Mouse (Mus musculus): ENCODE data around the gene Gm28551.

GRCm38 (mm10) chr1:53341071-53341470 lies 11.4 kb downstream of the Gm28551 start:
- TF ChIP-seq POLR2A (IDR thresholded peaks at IDR 0.05; ENCODE audit: low read depth, low read length) (no peak), NRF1 (IDR thresholded peaks at IDR 0.05; ENCODE audit: low read depth, low read length) (no peak), GABPA (IDR thresholded peaks at IDR 0.05; ENCODE audit: insufficient replicate concordance, low read depth, low read length) (no peak), CTCF (conservative IDR thresholded peaks at IDR 0.05 in 1 of 2, IDR thresholded peaks at IDR 0.05 in 1 of 2; ENCODE audit: low read depth in 2 of 2, low read length in 2 of 2) (no peak), EP300 (IDR thresholded peaks at IDR 0.05; ENCODE audit: low read length) (no peak), ZC3H11A (IDR thresholded peaks at IDR 0.05; ENCODE audit: low read depth, low read length) (no peak), PAX5 (IDR thresholded peaks at IDR 0.05; ENCODE audit: low read length) (no peak), CHD1 (IDR thresholded peaks at IDR 0.05; ENCODE audit: low read depth, low read length) (no peak), ELF1 (IDR thresholded peaks at IDR 0.05; ENCODE audit: low read depth, low read length) (no peak), E2F4 (IDR thresholded peaks at IDR 0.05; ENCODE audit: insufficient replicate concordance, low read depth, low read length) (no peak), USF1 (IDR thresholded peaks at IDR 0.05; ENCODE audit: low read depth, low read length) (no peak), ZNF384 (IDR thresholded peaks at IDR 0.05; ENCODE audit: low read depth, low read length) (no peak), SMC3 (IDR thresholded peaks at IDR 0.05; ENCODE audit: low read depth, low read length) (no peak)

Data from CH12.LX (cell line).